In genomic region chr4:89161389-89161788, GRCm38 (mm10) we compare ENCODE assay signal across 30 mouse cellular contexts.
"Had no signal": no experiment of that assay in that cellular context is flagged by ENCODE, and none has a peak within 500 bp of the region (broad histone marks: within the 10 kb centered on the region; RNA-seq: fewer than 3 reads in every experiment).

No protein-coding gene starts in this region.

- H3K9ac ChIP-seq: heart, embryonic 12.5 days; heart, embryonic 13.5 days; heart, embryonic 15.5 days; hindbrain, embryonic 12.5 days; hindbrain, embryonic 13.5 days; hindbrain, embryonic 14.5 days; hindbrain, embryonic 15.5 days; intestine, embryonic 15.5 days; kidney, embryonic 15.5 days had no signal

- H3K27ac ChIP-seq: heart, embryonic 13.5 days; heart, embryonic 15.5 days; hindbrain, embryonic 10.5 days; hindbrain, embryonic 12.5 days; hindbrain, embryonic 13.5 days; hindbrain, embryonic 14.5 days; hindbrain, embryonic 15.5 days; hindbrain, postnatal 0 days; intestine, embryonic 15.5 days; kidney, embryonic 15.5 days; kidney, postnatal 0 days; layer of hippocampus, adult 2 months; left cerebral cortex, adult 2 months had no signal

- H3K27me3 ChIP-seq: heart, embryonic 12.5 days; heart, embryonic 13.5 days; heart, embryonic 15.5 days; hindbrain, embryonic 12.5 days; hindbrain, embryonic 13.5 days; hindbrain, embryonic 15.5 days; intestine, embryonic 15.5 days; kidney, embryonic 15.5 days had no signal

- H3K4me3 ChIP-seq: heart, embryonic 12.5 days; heart, embryonic 13.5 days; heart, embryonic 15.5 days; hindbrain, embryonic 10.5 days; hindbrain, embryonic 12.5 days; hindbrain, embryonic 13.5 days; hindbrain, embryonic 15.5 days; intestine, embryonic 15.5 days; kidney, embryonic 15.5 days; layer of hippocampus, adult 2 months; left cerebral cortex, adult 2 months had no signal

- DNase-seq: heart, postnatal 10 days; heart, postnatal 14 days; heart, postnatal 36 days; heart, postnatal 4 days; kidney, adult 11 months; kidney, adult 18-20 months; kidney, adult 2 months; kidney, adult 8-10 months; kidney, adult 9 months; kidney, postnatal 10 days; kidney, postnatal 14 days; kidney, postnatal 25 days; kidney, postnatal 36 days; kidney, postnatal 4 days; layer of hippocampus, adult 9-11 months; layer of hippocampus, postnatal 36 days had no signal

- H3K4me1 ChIP-seq: heart, embryonic 12.5 days; heart, embryonic 13.5 days; heart, embryonic 15.5 days; hindbrain, embryonic 10.5 days; hindbrain, embryonic 12.5 days; hindbrain, embryonic 13.5 days; hindbrain, embryonic 15.5 days; intestine, embryonic 15.5 days; kidney, embryonic 15.5 days had no signal

- H3K9me3 ChIP-seq: heart, embryonic 12.5 days; heart, embryonic 13.5 days; heart, embryonic 15.5 days; hindbrain, embryonic 10.5 days; hindbrain, embryonic 12.5 days; hindbrain, embryonic 13.5 days; hindbrain, embryonic 15.5 days; intestine, embryonic 15.5 days; kidney, embryonic 15.5 days had no signal
